Mouse (Mus musculus) lung, postnatal 0 days (tissue): ENCODE results near the gene Zdhhc14.

ENCODE experiments used
- CTCF ChIP-seq: IDR thresholded peaks from 2 replicates; pipeline ENCODE4 v1.5.1; 2016; ENCODE audit warnings: antibody characterized with exemption, mild to moderate bottlenecking
- EP300 ChIP-seq: IDR thresholded peaks from 2 replicates; pipeline ENCODE4 v1.6.1; 2016; ENCODE audit warnings: antibody characterized with exemption, mild to moderate bottlenecking, control low read depth

DNA sequence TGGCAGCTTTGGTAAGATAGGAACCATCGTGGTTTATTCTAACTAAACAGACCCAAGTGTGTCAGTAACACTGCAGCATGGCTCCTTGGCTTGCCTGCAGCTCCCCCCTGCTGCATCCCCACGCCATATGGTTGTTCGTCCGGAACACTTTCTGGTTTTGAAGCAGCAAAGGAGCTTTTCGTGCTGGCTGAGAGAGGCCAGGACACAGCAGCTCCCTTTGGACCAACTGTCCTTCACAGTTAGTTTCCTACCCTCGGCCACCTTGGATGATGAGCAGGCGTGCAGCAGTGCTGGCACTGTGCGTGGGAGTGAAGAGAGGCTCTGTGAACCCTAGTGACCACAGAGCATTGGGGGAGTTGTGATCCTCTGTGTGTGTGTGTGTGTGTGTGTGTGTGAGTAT lies 64.2 kb downstream of the Zdhhc14 start:
- TF ChIP-seq CTCF, result no peak
- no peak for TF ChIP-seq EP300
